Comparison of ENCODE assay signal across 9 mouse cellular contexts in the genomic region with DNA sequence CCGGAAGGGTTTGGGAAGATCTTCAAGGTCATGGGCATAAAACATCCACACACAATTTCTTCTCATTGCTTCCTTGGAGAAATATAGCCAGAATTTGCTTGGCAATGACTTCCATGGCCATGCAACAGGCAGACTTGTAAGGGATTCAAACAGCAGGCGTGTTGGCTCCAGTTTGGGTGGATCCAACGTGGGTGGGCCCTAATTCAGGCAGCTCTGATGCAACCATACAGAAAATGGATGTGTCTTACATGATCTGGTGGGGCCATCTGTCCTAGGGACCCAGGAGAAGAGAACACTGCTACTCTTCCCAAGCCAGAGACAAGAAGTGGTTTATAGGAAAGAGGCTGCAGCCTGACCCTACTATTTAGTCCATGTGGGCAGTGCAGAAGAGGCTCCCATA.
DNase-seq lines count a peak whose midpoint lies in the region.
"Had no signal": no experiment of that assay in that cellular context is flagged by ENCODE, and none has a peak within 500 bp of the region (broad histone marks: within the 10 kb centered on the region; RNA-seq: fewer than 3 reads in every experiment).

No protein-coding gene starts in this region.

- DNase-seq in right cerebral cortex, adult 18-20 months: peak; percentile 63
- DNase-seq in right cerebral cortex, postnatal 4 days: no peak
- DNase-seq in layer of hippocampus, adult 9-11 months: peak; percentile 86
- peak; percentile 18 to 91 for DNase-seq in left cerebral cortex, postnatal 25 days (ENCODE audit: low spot score in 2 of 2)
- DNase-seq in retina, embryonic 14.5 days (ENCODE audit: low spot score): no peak
- no peak for DNase-seq in urinary bladder, postnatal 25 days (ENCODE audit: low spot score)
- DNase-seq in spleen, adult 18-20 months: no peak
- DNase-seq: adrenal gland, postnatal 10 days; lung, postnatal 4 days had no signal

- intact Hi-C loops in left cerebral cortex, postnatal 25 days (cut with DNase I): no loop called here

Comparison
In these comparisons a context has a peak if more than half of its experiments do, and no peak if none do; other contexts are left out.
1. DNase-seq: peak in right cerebral cortex, adult 18-20 months (single experiment), layer of hippocampus, adult 9-11 months (single experiment) and left cerebral cortex, postnatal 25 days (2 of 2); none in right cerebral cortex, postnatal 4 days (single experiment), retina, embryonic 14.5 days (single experiment), urinary bladder, postnatal 25 days (single experiment) and spleen, adult 18-20 months (0 of 2).